Mouse (Mus musculus) megakaryocyte, embryonic 14.5 days (primary cell): ENCODE results near the gene Vwa3a.

Experiments used
- FLI1 ChIP-seq: IDR thresholded peaks from 2 replicates; pipeline ENCODE4 v1.6.1; 2012; ENCODE audit warnings: low read length, inconsistent platforms, mixed read lengths
- GATA1 ChIP-seq: IDR thresholded peaks from 3 replicates; pipeline ENCODE4 v1.6.1; 2012; ENCODE audit warnings: mixed read lengths, low read length, inconsistent platforms, borderline replicate concordance

DNA sequence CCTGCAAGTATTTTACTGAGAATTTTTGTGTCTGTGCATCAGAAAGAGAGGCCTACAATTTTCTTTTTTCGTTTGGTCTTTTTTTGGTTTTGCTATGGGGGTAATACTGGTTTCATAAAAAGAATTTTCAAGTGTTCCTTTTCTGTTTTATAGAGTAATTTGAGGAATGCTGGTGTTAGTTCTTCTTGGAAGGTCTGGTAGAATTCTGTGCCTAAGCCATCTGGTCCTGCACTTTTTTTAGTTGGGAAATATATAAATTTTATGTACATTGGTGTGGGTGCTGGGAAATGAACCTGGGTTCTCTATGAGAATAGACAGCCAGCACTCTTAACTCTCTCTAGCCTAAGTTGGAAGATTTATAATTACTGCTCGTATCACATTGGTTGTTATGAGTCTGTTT lies 27.0 kb upstream of the Vwa3a start:
- TF ChIP-seq FLI1: no peak
- no peak for TF ChIP-seq GATA1
